Mouse (Mus musculus): ENCODE measurements around the gene Zdhhc18. TPM values are rescaled to one million over a fixed set of nuclear protein-coding genes. Genes with fewer than 3 reads are reported as not detected.

Gene Zdhhc18
- polyA plus RNA-seq, 1 experiment from 2014 or later: 1.9 TPM

DNA sequence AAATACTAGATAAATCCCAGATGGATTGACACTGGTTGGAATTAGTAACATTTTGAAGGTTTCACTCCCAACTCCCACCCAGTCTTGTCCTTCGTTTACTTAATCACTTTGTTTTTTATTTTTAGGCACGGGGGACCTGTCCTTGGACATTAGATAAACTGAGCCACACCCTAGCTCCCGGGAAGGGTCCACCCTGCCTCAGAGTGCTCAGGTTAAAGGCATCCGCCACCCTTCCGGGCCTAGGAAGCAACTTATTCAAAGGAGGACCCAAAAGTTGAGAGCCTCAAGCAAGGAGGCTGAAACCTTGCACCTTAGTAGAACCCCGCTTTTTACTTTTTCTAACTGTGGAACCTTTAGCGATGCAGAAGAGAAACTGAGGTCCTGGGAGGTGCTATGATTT is 50.8 kb downstream of the Zdhhc18 start:
- Histone ChIP-seq H3K4me2 (ENCODE audit: low read length) (peak overlapping the region; percentile 78), H3K9me3 (ENCODE audit: control insufficient read depth, low read length) (no peaks in the 10 kb centered on the region), H3K27ac (ENCODE audit: low read depth) (peak overlapping the region; percentile 76), H3K9ac (ENCODE audit: low read length) (peak overlapping the region; percentile 42), H3K27me3 (replicated peaks; ENCODE audit: control insufficient read depth, insufficient read depth, low read length) (peaks cover 33% of the 10 kb centered on the region), H3K4me1 (replicated peaks; ENCODE audit: control insufficient read depth, insufficient read depth, low read length) (peaks cover 8% of the 10 kb centered on the region; the same call in 1 of the 2 replicates), H3K36me3 (ENCODE audit: control insufficient read depth, insufficient read depth, low read length) (peaks cover 10% of the 10 kb centered on the region), H3K4me3 (ENCODE audit: low read depth, low read length) (peak overlapping the region; percentile 54)
- no peak for DNase-seq (ENCODE audit: low spot score)
- WGBS: 18% methylated on average over 7 of the region's 7 CpGs
- ATAC-seq (replicated peaks; ENCODE audit: low FRiP score, low TSS enrichment, low read depth): 0 out of 2 replicates have a peak, but pooled peaks have one; percentile 16

DNA sequence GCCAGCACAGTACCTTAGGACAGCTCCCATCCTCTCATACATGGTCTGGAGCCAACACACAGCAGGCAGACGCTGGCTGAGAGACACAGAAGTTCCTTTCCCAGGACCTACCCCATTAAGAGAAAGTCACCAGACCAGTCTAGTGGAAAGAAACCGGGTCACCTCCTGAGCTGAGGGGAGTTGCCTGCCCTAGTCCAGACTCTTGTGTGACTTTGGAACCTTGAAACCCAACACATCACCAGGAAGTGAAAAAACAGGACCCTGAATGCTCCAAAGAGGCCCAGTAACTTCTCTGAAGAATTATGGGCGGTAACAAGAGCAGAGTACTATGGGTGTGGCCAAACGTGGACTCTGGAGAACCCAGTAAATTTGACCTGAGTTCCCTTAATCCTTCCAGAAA is 51.3 kb downstream of the Zdhhc18 start:
- DNase-seq (ENCODE audit: low spot score): peak; percentile 67
- Histone ChIP-seq H3K27ac (ENCODE audit: low read depth) (peak overlapping the region; percentile 76), H3K4me3 (ENCODE audit: low read depth, low read length) (no peak overlapping the region), H3K36me3 (ENCODE audit: control insufficient read depth, insufficient read depth, low read length) (peaks cover 5% of the 10 kb centered on the region), H3K9me3 (ENCODE audit: control insufficient read depth, low read length) (no peaks in the 10 kb centered on the region), H3K27me3 (replicated peaks; ENCODE audit: control insufficient read depth, insufficient read depth, low read length) (peaks cover 33% of the 10 kb centered on the region), H3K4me1 (replicated peaks; ENCODE audit: control insufficient read depth, insufficient read depth, low read length) (peaks cover 8% of the 10 kb centered on the region; the same call in 1 of the 2 replicates), H3K4me2 (ENCODE audit: low read length) (peak overlapping the region; percentile 78; the same call in 1 of the 2 replicates), H3K9ac (ENCODE audit: low read length) (no peak overlapping the region)
- ATAC-seq (replicated peaks; ENCODE audit: low FRiP score, low TSS enrichment, low read depth): peak; percentile 12
- 40% methylated on average over 4 of the region's 4 CpGs for WGBS

DNA sequence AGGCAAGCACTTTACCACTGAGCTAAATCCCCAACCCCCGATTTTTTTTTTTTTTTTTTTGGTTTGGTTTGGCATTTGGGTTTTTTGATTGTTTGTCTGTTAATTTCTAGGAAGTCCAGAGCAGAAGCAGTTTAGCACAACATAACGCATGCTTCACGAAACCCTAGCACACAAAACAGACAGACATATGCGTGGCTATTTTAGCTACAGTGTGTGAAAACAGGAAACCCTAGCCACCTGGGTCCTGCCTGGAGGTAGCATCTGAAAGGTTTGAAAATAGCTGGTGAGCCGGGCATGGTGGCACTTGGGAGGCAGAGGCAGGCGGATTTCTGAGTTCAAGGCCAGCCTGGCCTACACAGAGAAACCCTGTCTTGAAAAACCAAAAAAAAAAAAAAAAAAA is 53.9 kb downstream of the Zdhhc18 start:
- WGBS: 80% methylated on average over 6 of the region's 6 CpGs
- no peak overlapping the region for H3K27ac ChIP-seq (ENCODE audit: low read depth)
- peaks cover 6% of the 10 kb centered on the region; the same call in 1 of the 2 replicates for H3K4me1 ChIP-seq (replicated peaks; ENCODE audit: control insufficient read depth, insufficient read depth, low read length)
- no peaks in the 10 kb centered on the region for H3K9me3 ChIP-seq (ENCODE audit: control insufficient read depth, low read length)
- H3K27me3 ChIP-seq (replicated peaks; ENCODE audit: control insufficient read depth, insufficient read depth, low read length): peaks cover 15% of the 10 kb centered on the region
- no peak for ATAC-seq (replicated peaks; ENCODE audit: low FRiP score, low TSS enrichment, low read depth)
- no peak overlapping the region for H3K9ac ChIP-seq (ENCODE audit: low read length)
- H3K4me2 ChIP-seq (ENCODE audit: low read length): no peak overlapping the region
- peaks cover 7% of the 10 kb centered on the region; the same call in 1 of the 2 replicates for H3K36me3 ChIP-seq (ENCODE audit: control insufficient read depth, insufficient read depth, low read length)
- no peak overlapping the region for H3K4me3 ChIP-seq (ENCODE audit: low read depth, low read length)
- no peak for DNase-seq (ENCODE audit: low spot score)

DNA sequence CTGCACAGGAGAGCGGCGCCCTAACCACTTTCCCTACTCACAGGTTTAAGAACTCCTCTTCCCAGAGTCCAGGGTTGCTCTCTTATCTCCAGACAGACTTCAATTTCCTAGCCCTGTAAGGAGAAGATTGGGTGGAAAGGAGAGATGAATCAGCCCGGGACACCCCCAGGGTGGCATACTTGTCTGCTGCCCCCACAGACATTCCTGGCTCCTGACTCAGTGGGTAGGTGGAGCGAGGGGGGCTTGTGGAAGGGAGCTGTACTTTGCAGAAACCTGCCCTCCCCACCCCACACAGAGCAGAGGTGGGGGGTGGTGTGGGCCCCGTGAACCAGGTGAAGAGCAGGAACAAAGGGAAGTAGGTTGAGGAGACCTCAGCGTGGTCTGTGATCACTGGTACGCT is 54.4 kb downstream of the Zdhhc18 start:
- no peak overlapping the region for H3K4me3 ChIP-seq (ENCODE audit: low read depth, low read length)
- ATAC-seq (replicated peaks; ENCODE audit: low FRiP score, low TSS enrichment, low read depth) (no peak), DNase-seq (ENCODE audit: low spot score) (no peak)
- H3K9me3 ChIP-seq (ENCODE audit: control insufficient read depth, low read length): no peaks in the 10 kb centered on the region
- H3K36me3 ChIP-seq (ENCODE audit: control insufficient read depth, insufficient read depth, low read length): peaks cover 12% of the 10 kb centered on the region; the same call in 1 of the 2 replicates
- H3K9ac ChIP-seq (ENCODE audit: low read length): no peak overlapping the region
- no peak overlapping the region for H3K4me2 ChIP-seq (ENCODE audit: low read length)
- WGBS: 63% methylated on average over 7 of the region's 7 CpGs
- H3K27ac ChIP-seq (ENCODE audit: low read depth): no peak overlapping the region
- H3K4me1 ChIP-seq (replicated peaks; ENCODE audit: control insufficient read depth, insufficient read depth, low read length): peaks cover 6% of the 10 kb centered on the region; the same call in 1 of the 2 replicates
- peaks cover 15% of the 10 kb centered on the region for H3K27me3 ChIP-seq (replicated peaks; ENCODE audit: control insufficient read depth, insufficient read depth, low read length)

DNA sequence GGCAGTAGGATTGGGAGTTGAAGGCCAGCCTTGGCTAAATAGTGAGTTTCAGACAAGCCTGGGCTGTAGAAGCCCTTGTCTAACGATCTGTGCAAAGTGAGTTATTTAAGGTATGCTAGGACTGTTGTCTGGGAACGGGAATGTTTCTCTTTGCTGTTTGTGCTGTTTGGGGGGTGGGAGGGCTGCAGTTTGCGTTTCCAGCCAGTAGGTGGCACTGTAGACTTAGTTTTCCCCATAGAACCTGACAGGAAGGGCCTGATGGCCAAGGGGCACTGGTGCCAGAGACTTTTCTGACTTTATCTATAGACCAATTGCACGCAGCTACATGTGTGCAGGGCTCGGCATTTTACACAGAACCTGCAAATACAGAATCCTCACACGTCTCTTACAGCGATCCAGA is 57.4 kb downstream of the Zdhhc18 start:
- Histone ChIP-seq H3K27ac (ENCODE audit: low read depth) (no peak overlapping the region), H3K27me3 (replicated peaks; ENCODE audit: control insufficient read depth, insufficient read depth, low read length) (no peaks in the 10 kb centered on the region), H3K36me3 (ENCODE audit: control insufficient read depth, insufficient read depth, low read length) (peaks cover 39% of the 10 kb centered on the region), H3K4me3 (ENCODE audit: low read depth, low read length) (no peak overlapping the region), H3K4me2 (ENCODE audit: low read length) (no peak overlapping the region), H3K9ac (ENCODE audit: low read length) (no peak overlapping the region), H3K4me1 (replicated peaks; ENCODE audit: control insufficient read depth, insufficient read depth, low read length) (no peaks in the 10 kb centered on the region), H3K9me3 (ENCODE audit: control insufficient read depth, low read length) (no peaks in the 10 kb centered on the region)
- 32% methylated on average over 7 of the region's 7 CpGs for WGBS
- ATAC-seq (replicated peaks; ENCODE audit: low FRiP score, low TSS enrichment, low read depth) (no peak), DNase-seq (ENCODE audit: low spot score) (peak; percentile 95)

DNA sequence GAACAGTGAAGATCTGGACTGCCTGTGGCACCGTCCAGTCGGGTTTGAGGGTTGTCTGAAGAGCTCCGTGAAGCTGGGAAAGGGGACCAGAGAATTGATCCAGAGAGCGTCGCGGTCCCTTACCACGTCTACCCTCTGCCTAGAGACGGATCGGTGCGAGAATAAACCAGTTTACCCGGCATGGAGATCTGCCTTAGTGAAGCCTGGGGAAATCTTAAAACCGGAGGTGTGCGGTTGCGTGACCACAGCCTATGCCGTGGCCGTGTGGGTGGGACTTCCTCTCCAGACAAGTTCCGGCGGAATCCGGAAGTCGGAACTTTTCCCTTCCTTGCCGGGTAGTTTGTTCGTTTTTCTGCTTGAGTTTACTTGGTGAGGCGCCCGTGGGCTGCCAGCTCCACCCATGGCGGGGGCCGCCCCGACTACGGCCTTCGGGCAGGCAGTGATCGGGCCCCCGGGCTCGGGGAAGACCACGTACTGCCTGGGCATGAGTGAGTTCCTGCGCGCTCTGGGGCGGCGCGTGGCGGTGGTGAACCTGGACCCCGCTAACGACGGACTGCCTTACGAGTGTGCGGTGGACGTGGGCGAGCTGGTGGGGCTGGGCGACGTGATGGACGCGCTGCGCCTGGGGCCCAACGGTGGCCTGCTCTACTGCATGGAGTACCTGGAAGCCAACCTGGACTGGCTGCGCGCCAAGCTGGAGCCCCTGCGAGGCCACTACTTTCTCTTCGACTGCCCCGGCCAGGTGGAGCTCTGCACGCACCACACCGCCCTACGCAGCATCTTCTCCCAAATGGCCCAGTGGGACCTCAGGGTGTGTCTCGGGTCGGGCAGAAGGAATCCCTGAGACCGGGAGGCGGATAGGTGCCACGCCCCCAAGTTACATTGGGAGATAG is 65.6 kb downstream of the Zdhhc18 start, which contains the start of gene Gpn2:
Gpn2 (plus strand) TSS at position 304 of the 893 bp plus-strand sequence.
- Histone ChIP-seq H3K9me3 (ENCODE audit: control insufficient read depth, low read length) (no peaks in the 10 kb centered on the region), H3K36me3 (ENCODE audit: control insufficient read depth, insufficient read depth, low read length) (peaks cover 56% of the 10 kb centered on the region), H3K4me1 (replicated peaks; ENCODE audit: control insufficient read depth, insufficient read depth, low read length) (peaks cover 13% of the 10 kb centered on the region), H3K4me2 (ENCODE audit: low read length) (peak within 1 kb of the TSS; percentile 99), H3K27ac (ENCODE audit: low read depth) (peak within 1 kb of the TSS; percentile 74; the same call in 1 of the 2 replicates), H3K9ac (ENCODE audit: low read length) (peak within 1 kb of the TSS; percentile 90), H3K4me3 (ENCODE audit: low read depth, low read length) (peak within 1 kb of the TSS; percentile 92), H3K27me3 (replicated peaks; ENCODE audit: control insufficient read depth, insufficient read depth, low read length) (no peaks in the 10 kb centered on the region)
- WGBS: 3% methylated on average over 65 of the region's 65 CpGs
- DNase-seq (ENCODE audit: low spot score) (peak; percentile 86), ATAC-seq (replicated peaks; ENCODE audit: low FRiP score, low TSS enrichment, low read depth) (peak; percentile 88)

DNA sequence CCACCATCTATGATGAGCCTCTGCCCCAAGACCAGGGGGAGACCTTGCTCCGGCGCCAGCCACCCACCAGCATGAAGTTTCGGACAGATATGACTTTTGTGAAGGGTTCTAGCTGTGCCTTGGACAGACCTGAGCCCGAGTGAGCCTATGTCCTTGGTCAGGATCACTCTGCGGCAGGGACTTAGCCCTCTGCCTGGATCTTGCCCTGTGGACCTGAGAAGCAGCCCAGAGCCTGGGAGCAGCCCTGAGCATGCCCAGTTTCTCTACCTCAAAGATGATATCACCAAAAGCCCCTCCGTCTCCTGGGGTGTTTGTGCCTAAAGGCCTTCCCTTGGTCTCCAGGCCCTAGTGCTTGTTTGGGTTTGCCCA is 66.3 kb downstream of the Zdhhc18 start:
- 65% methylated on average over 6 of the region's 6 CpGs for WGBS
- Histone ChIP-seq H3K4me3 (ENCODE audit: low read depth, low read length) (peak overlapping the region; percentile 92), H3K4me2 (ENCODE audit: low read length) (peak overlapping the region; percentile 99), H3K27me3 (replicated peaks; ENCODE audit: control insufficient read depth, insufficient read depth, low read length) (no peaks in the 10 kb centered on the region), H3K36me3 (ENCODE audit: control insufficient read depth, insufficient read depth, low read length) (peaks cover 58% of the 10 kb centered on the region), H3K27ac (ENCODE audit: low read depth) (peak overlapping the region; percentile 74; the same call in 1 of the 2 replicates), H3K4me1 (replicated peaks; ENCODE audit: control insufficient read depth, insufficient read depth, low read length) (peaks cover 13% of the 10 kb centered on the region), H3K9ac (ENCODE audit: low read length) (peak overlapping the region; percentile 90), H3K9me3 (ENCODE audit: control insufficient read depth, low read length) (no peaks in the 10 kb centered on the region)
- DNase-seq (ENCODE audit: low spot score) (no peak), ATAC-seq (replicated peaks; ENCODE audit: low FRiP score, low TSS enrichment, low read depth) (peak; percentile 43; the same call in 1 of the 2 replicates)

DNA sequence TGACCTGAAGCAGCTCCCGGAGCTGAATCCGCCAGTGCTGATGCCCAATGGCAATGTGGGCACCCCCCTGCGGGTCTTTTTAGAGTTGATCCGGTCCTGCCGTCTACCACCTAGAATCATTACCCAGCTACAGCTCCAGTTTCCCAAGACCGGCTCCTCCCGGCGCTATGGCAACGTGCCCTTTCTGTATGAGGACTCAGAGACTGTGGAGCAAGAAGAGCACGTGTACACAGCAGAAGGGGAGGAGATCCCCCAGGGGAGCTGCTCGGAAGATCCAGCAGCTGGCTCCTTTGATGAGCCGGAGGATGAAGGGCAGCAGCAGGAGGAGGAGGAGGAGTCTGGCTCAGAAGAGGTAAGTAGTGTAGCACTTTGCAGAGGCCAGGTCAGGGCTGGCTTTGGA is 72.0 kb downstream of the Zdhhc18 start:
- Histone ChIP-seq H3K9ac (ENCODE audit: low read length) (no peak overlapping the region), H3K9me3 (ENCODE audit: control insufficient read depth, low read length) (no peaks in the 10 kb centered on the region), H3K4me3 (ENCODE audit: low read depth, low read length) (no peak overlapping the region), H3K4me2 (ENCODE audit: low read length) (no peak overlapping the region), H3K36me3 (ENCODE audit: control insufficient read depth, insufficient read depth, low read length) (peaks cover 45% of the 10 kb centered on the region), H3K4me1 (replicated peaks; ENCODE audit: control insufficient read depth, insufficient read depth, low read length) (peaks cover 8% of the 10 kb centered on the region), H3K27ac (ENCODE audit: low read depth) (no peak overlapping the region), H3K27me3 (replicated peaks; ENCODE audit: control insufficient read depth, insufficient read depth, low read length) (no peaks in the 10 kb centered on the region)
- WGBS: 76% methylated on average over 12 of the region's 12 CpGs
- no peak for ATAC-seq (replicated peaks; ENCODE audit: low FRiP score, low TSS enrichment, low read depth)
- DNase-seq (ENCODE audit: low spot score): no peak
